Mouse (Mus musculus) central nervous system, embryonic 11.5 days (tissue): Measurements from ENCODE around the gene Cul4b. TPM values are rescaled to one million over a fixed set of nuclear protein-coding genes. Genes with fewer than 3 reads are reported as not detected.

Source experiments
- polyA plus RNA-seq: library from polyadenylated mRNA; depleted of rRNA; stranded (reverse); fragments of >200 nt; gene quantifications from 2 replicates; pipeline ENCODE4 v1.2.3, GENCODE M21; 2012; rRNA removed

The Cul4b gene
- polyA plus RNA-seq, result 19.5 and 34.4 TPM in 2 replicates

DNA sequence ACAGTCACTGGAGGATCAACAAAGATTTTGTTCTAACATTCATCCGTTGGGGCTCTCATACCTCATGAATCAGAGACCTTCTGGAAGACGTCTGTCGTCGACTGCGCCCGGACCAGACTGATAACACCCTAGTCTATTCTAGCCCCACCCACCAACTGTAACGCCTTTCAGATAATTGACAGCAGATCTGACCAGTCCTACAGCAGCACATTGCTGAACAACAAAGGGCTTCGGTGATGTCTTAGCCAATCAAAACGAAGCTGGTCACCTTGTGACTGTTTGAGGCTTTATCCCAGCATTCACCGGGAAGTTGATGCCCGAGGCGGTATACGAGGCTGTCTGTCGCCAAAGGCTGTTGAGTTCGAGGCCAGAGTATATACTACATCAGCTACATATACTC is at the start of gene Cul4b:
Gene Cul4b, minus strand, starts transcription at position 119 of the 400 bp plus-strand sequence.

GRCm38 (mm10) chrX:38600177-38600994 is 24.4 kb upstream of the Cul4b start, which contains the start of gene Mcts1:
Gene Mcts1 (plus strand): TSS chrX:38600578.

Other genes with a start within 250 kb of the Cul4b start
- gene Lamp2, start 119.7 kb downstream of the Cul4b start, polyA plus RNA-seq, result 30.1 and 70.3 TPM in 2 replicates
- 44.7 and 86.0 TPM in 2 replicates for gene Mcts1, start 24.4 kb upstream of the Cul4b start, polyA plus RNA-seq
- 18.1 and 20.7 TPM in 2 replicates for gene C1galt1c1, start 58.9 kb upstream of the Cul4b start, polyA plus RNA-seq
- 0.16 and 0.20 TPM in 2 replicates for gene 6030498E09Rik, start 196.5 kb upstream of the Cul4b start, polyA plus RNA-seq